Mouse (Mus musculus) inflammation-experienced regulatory T-cells, adult 6 months (primary cell): ENCODE results near the gene Sorl1. TPM values are rescaled to one million over a fixed set of nuclear protein-coding genes. Genes with fewer than 3 reads are reported as not detected.

ENCODE experiments used
- ATAC-seq: one replicate; pipeline ENCODE4 v1.8.0; 2017
- polyA plus RNA-seq, 3 experiments: library from polyadenylated mRNA; unstranded; fragments of 100-300 nt; shearing (Covaris generic); gene quantifications; one replicate each; pipeline ENCODE4 v1.2.1; 2017

Sorl1 gene
- polyA plus RNA-seq, 3 experiments from 2014 or later, result 27.5 to 44.9 (median 29.1) TPM

- peak; percentile 44 for ATAC-seq
Measured at GRCm38 (mm10) chr9:41950109-41950990, 173.7 kb downstream of the Sorl1 start.

- no peak for ATAC-seq
Measured at GRCm38 (mm10) chr9:41949476-41949875, 174.6 kb downstream of the Sorl1 start.

- ATAC-seq, result no peak
Measured at GRCm38 (mm10) chr9:41944964-41945363, 179.1 kb downstream of the Sorl1 start.

GRCm38 (mm10) chr9:41942970-41943635 lies 181.0 kb downstream of the Sorl1 start:
- no peak for ATAC-seq

- ATAC-seq, result no peak
Measured at GRCm38 (mm10) chr9:41940311-41940853, 183.7 kb downstream of the Sorl1 start.

- ATAC-seq, result no peak
Measured at GRCm38 (mm10) chr9:41938449-41938848, 185.6 kb downstream of the Sorl1 start.

GRCm38 (mm10) chr9:41937967-41938348 lies 186.1 kb downstream of the Sorl1 start:
- no peak for ATAC-seq

- no peak for ATAC-seq
Measured at GRCm38 (mm10) chr9:41937341-41937966, 186.6 kb downstream of the Sorl1 start.

GRCm38 (mm10) chr9:41936598-41936997 lies 187.5 kb downstream of the Sorl1 start:
- no peak for ATAC-seq

- peak; percentile 49 for ATAC-seq
Measured at GRCm38 (mm10) chr9:41935979-41936378, 188.1 kb downstream of the Sorl1 start.

GRCm38 (mm10) chr9:41935373-41935971 lies 188.6 kb downstream of the Sorl1 start:
- peak; percentile 80 for ATAC-seq

- ATAC-seq, result no peak
Measured at GRCm38 (mm10) chr9:41934848-41935372, 189.2 kb downstream of the Sorl1 start.

GRCm38 (mm10) chr9:41929986-41930385 lies 194.1 kb downstream of the Sorl1 start:
- ATAC-seq, result no peak

- ATAC-seq, result no peak
Measured at GRCm38 (mm10) chr9:41925721-41926120, 198.4 kb downstream of the Sorl1 start.

- ATAC-seq, result no peak
Measured at GRCm38 (mm10) chr9:41924140-41924539, 200.0 kb downstream of the Sorl1 start.

GRCm38 (mm10) chr9:41922416-41922815 lies 201.7 kb downstream of the Sorl1 start:
- ATAC-seq, result no peak

- ATAC-seq, result no peak
Measured at GRCm38 (mm10) chr9:41918657-41919380, 205.3 kb downstream of the Sorl1 start.

GRCm38 (mm10) chr9:41918155-41918554 lies 205.9 kb downstream of the Sorl1 start:
- no peak for ATAC-seq

GRCm38 (mm10) chr9:41915571-41915970 lies 208.5 kb downstream of the Sorl1 start:
- no peak for ATAC-seq
